Mouse (Mus musculus) Patski (cell line): ENCODE data around the gene Pzp. TPM values are rescaled to one million over a fixed set of nuclear protein-coding genes. Genes with fewer than 3 reads are reported as not detected.

Source experiments
- ATAC-seq: fragments of 100-300 bp; one replicate; pipeline ENCODE4 v1.8.0; 2021
- CTCF ChIA-PET: fragments of 350-600 bp; sonication (Branson Sonifier 250); formaldehyde crosslinking; loops from one replicate; lab custom pipeline; 2022; ENCODE audit warnings: inconsistent platforms; lab: Charles Lee
- POLR2A ChIA-PET: fragments of 350-600 bp; sonication (Branson Sonifier 250); formaldehyde crosslinking; loops from one replicate; lab custom pipeline; 2022; ENCODE audit warnings: antibody characterized with exemption, inconsistent platforms; lab: Charles Lee
- DNase-seq: peaks from one replicate; pipeline ENCODE4 v3.0.0-alpha.2; 2011; ENCODE audit warnings: low read depth, low spot score
- H3K27me3 ChIP-seq: fragments of 371-371 bp; one replicate; pipeline ENCODE4 v1.5.1; 2021
- CTCF ChIP-seq: fragments of 100-300 bp; IDR thresholded peaks from one replicate; pipeline ENCODE4 v1.5.1; 2021
- in situ Hi-C: fragments of 300-500 bp; cut with MboI; formaldehyde crosslinking; loops from 3 replicates; pipeline ENCODE4 v1.11.1; 2018; ENCODE audit warnings: low pct_unique_long_range_greater_than_20kb, mixed read lengths
- polyA plus RNA-seq: library from polyadenylated mRNA; unstranded; gene quantifications from one replicate; pipeline ENCODE4 v1.2.3, GENCODE M21; 2021

The Pzp gene
- polyA plus RNA-seq, 1 experiment from 2014 or later, result 0.04 TPM

GRCm38 (mm10) chr6:128460321-128460720 lies 66.2 kb downstream of the Pzp start:
- CTCF ChIA-PET, result interaction anchor here (1.2 to 1.7 kb wide), 2 partner anchors 14 to 19 kb away, joined by 3 to 6 read pairs; no protein-coding TSS in a partner anchor
- in situ Hi-C loops, result no loop called here

GRCm38 (mm10) chr6:128457186-128457585 lies 69.3 kb downstream of the Pzp start:
- ChIA-PET CTCF (no interaction called here), POLR2A (no interaction called here)
- no peak for TF ChIP-seq CTCF
- no peaks in the 10 kb centered on the region for H3K27me3 ChIP-seq
- no peak for DNase-seq
- no peak for ATAC-seq
- in situ Hi-C loops, result no loop called here

More at GRCm38 (mm10) chr6:128460321-128460720, 66.2 kb downstream of the Pzp start:
- DNase-seq (no peak), ATAC-seq (no peak)
- TF ChIP-seq CTCF, result no peak
- POLR2A ChIA-PET, result no interaction called here
- no peaks in the 10 kb centered on the region for H3K27me3 ChIP-seq

GRCm38 (mm10) chr6:128455835-128456605 lies 70.5 kb downstream of the Pzp start:
- ATAC-seq, result no peak
- ChIA-PET CTCF (interaction anchor here (1.0 to 1.3 kb wide), 3 partner anchors 11 to 24 kb away, joined by 3 read pairs; no protein-coding TSS in a partner anchor), POLR2A (no interaction called here)
- H3K27me3 ChIP-seq, result no peaks in the 10 kb centered on the region
- no peak for DNase-seq
- TF ChIP-seq CTCF, result no peak
- in situ Hi-C loops, result no loop called here

- DNase-seq, result no peak
Observed at GRCm38 (mm10) chr6:128447063-128447462, 79.5 kb downstream of the Pzp start.

GRCm38 (mm10) chr6:128445761-128446535 lies 80.6 kb downstream of the Pzp start:
- no peak for DNase-seq
- CTCF ChIA-PET, result interaction anchor here (0.7 to 1.7 kb wide), 10 partner anchors 9 to 36 kb away, joined by 3 to 5 read pairs (median 4); partner anchors contain the start of gene Itfg2
- POLR2A ChIA-PET, result no interaction called here
- ATAC-seq, result peak; percentile 88
- no peak for TF ChIP-seq CTCF
- no peaks in the 10 kb centered on the region for H3K27me3 ChIP-seq
- in situ Hi-C loops, result loop anchor here (5.0 to 25.0 kb wide), 2 partner anchors 41 to 1109 kb away; no protein-coding TSS in a partner anchor

More at GRCm38 (mm10) chr6:128447063-128447462, 79.5 kb downstream of the Pzp start:
- TF ChIP-seq CTCF, result no peak
- POLR2A ChIA-PET, result no interaction called here
- in situ Hi-C loops, result loop anchor here (5.0 to 25.0 kb wide), 2 partner anchors 40 to 1110 kb away; no protein-coding TSS in a partner anchor
- no peaks in the 10 kb centered on the region for H3K27me3 ChIP-seq
- no peak for ATAC-seq
- CTCF ChIA-PET, result interaction anchor here (0.8 to 1.7 kb wide), 3 partner anchors 21 to 35 kb away, joined by 3 to 5 read pairs (median 5); no protein-coding TSS in a partner anchor

GRCm38 (mm10) chr6:128440238-128440637 lies 86.3 kb downstream of the Pzp start:
- no peak for ATAC-seq
- ChIA-PET CTCF (interaction anchor here (1.3 to 1.7 kb wide), 2 partner anchors 27 to 39 kb away, joined by 3 to 9 read pairs; no protein-coding TSS in a partner anchor), POLR2A (interaction anchor here (0.5 kb wide), 1 partner anchor 89 kb away, joined by 7 read pairs; no protein-coding TSS in a partner anchor)
- in situ Hi-C loops, result loop anchor here (25.0 kb wide), 1 partner anchor 1103 kb away; no protein-coding TSS in a partner anchor
- no peaks in the 10 kb centered on the region for H3K27me3 ChIP-seq
- no peak for TF ChIP-seq CTCF
- no peak for DNase-seq

GRCm38 (mm10) chr6:128438871-128439341 lies 87.6 kb downstream of the Pzp start:
- ChIA-PET CTCF (interaction anchor here (1.3 kb wide), 1 partner anchor 28 kb away, joined by 3 read pairs; no protein-coding TSS in a partner anchor), POLR2A (interaction anchor here (0.6 kb wide), 1 partner anchor 394 kb away, joined by 3 read pairs; no protein-coding TSS in a partner anchor)
- peak; percentile 29 for ATAC-seq
- H3K27me3 ChIP-seq, result no peaks in the 10 kb centered on the region
- DNase-seq, result no peak
- in situ Hi-C loops, result loop anchor here (10.0 to 25.0 kb wide), 2 partner anchors 776 to 1102 kb away; no protein-coding TSS in a partner anchor
- TF ChIP-seq CTCF, result no peak

- no peak for TF ChIP-seq CTCF
- ChIA-PET CTCF (no interaction called here), POLR2A (no interaction called here)
- H3K27me3 ChIP-seq, result no peaks in the 10 kb centered on the region
- DNase-seq (no peak), ATAC-seq (peak; percentile 94)
- in situ Hi-C loops, result loop anchor here (10.0 to 25.0 kb wide), 2 partner anchors 776 to 1101 kb away; no protein-coding TSS in a partner anchor
Observed at GRCm38 (mm10) chr6:128438317-128438870, 88.1 kb downstream of the Pzp start, which contains the start of gene Fkbp4. Fkbp4 (minus strand) TSS chr6:128438677.

- POLR2A ChIA-PET, result interaction anchor here (0.7 kb wide), 1 partner anchor 122 kb away, joined by 3 read pairs; no protein-coding TSS in a partner anchor
- no peak for TF ChIP-seq CTCF
- ATAC-seq (peak; percentile 48), DNase-seq (no peak)
- CTCF ChIA-PET, result no interaction called here
- in situ Hi-C loops, result loop anchor here (10.0 to 25.0 kb wide), 2 partner anchors 777 to 1101 kb away; no protein-coding TSS in a partner anchor
- H3K27me3 ChIP-seq, result no peaks in the 10 kb centered on the region
Observed at GRCm38 (mm10) chr6:128437731-128438316, 88.7 kb downstream of the Pzp start.
